Mouse (Mus musculus): ENCODE data around the gene H2-DMb2.

Gene H2-DMb2

DNA sequence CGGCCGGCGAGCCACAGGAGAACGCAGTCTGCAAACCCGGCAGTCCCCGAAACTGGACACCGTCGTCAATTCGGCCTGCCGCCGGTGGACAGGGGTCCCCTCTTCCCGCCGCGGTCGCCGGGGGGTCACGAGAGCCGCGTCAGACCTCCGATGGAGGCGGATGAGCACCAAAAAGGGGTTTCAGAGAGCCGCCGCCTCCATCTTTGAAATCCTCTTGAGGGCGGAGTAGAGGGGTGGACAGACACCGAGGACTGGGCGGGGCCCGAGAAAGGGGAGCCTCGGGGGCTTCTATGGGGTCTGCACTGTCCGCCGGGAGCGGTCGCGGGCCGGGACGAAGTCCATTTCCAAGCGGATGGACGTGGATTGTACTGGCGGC lies 24.2 kb upstream of the H2-DMb2 start:
- DNase-seq (ENCODE audit: low read depth) = no peak

DNA sequence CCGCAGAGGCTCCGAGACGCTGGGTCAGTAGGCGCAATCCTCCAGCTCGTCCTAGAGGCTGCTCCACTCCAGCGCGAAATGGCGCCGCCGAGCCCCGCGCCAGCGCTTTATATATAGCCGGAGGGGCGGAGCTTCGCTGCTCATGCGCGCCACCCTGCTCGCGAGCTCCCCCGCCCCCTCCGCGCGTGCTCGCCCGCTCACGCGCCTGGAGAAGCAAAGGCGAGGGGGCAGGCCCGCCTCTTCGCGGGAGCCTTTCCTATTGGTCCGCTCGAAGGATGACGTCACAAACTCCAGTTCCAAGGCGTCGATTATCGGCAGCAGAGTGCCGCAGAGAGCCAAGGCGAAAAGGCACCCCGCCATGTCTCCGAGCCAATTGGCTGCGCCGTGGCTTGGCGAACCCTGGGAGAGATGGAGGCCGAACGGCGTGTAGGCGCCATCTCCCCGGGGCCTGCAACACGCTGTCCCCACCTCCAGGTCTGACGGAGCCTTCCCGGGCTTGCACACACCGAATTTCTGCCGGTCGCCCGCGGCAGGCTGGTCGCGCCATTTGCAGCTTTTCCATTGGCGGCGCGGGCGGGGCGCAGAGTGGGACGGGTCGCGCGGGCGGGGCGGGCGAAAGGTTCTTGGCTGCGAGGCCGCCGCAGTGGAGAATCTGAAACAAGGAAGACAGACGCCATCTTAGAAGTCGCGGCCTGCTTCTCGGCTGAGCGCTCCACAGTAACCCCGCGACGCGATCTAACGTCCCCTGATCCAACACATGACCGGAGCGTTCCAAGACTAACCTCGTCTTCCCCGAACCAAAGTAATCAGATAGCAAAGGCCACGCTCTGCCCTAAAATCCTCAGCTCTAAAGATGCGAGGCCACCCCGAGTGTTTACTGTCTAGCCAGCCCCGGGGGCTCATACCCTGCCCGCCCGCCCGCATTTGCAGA lies 23.6 kb upstream of the H2-DMb2 start, which contains the start of gene H2-DMa:
H2-DMa (plus strand) TSS at position 293 of the 931 bp plus-strand sequence.
- DNase-seq (ENCODE audit: low read depth) = peak; percentile 99

DNA sequence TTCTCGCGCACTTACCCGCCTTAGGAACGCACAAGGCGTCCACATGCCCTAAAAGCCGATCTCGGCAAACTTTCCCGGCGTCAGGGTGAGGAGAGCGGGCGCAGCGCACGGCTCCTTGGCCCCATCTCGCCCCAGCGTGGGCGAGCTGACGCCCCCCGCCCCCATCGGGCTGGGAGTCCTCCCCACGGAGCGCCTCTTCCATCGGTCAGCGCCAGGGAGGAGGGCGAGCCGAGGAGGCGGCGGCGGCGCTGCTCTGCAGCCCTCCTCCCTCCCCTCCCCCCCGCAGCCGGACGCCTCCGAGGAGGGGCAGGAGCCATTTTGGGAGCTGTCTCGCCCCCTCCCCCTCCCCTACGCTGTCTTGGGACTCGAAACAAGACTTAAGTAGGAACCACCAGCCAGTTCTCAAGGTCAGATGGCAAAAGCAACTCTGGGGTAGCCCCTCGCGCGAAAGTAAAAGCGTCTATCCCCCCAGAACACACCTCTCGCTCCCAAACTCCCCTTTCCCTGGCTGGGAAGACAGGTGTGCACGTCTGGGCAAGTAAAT lies 22.9 kb upstream of the H2-DMb2 start:
- DNase-seq (ENCODE audit: low read depth) = peak; percentile 81

DNA sequence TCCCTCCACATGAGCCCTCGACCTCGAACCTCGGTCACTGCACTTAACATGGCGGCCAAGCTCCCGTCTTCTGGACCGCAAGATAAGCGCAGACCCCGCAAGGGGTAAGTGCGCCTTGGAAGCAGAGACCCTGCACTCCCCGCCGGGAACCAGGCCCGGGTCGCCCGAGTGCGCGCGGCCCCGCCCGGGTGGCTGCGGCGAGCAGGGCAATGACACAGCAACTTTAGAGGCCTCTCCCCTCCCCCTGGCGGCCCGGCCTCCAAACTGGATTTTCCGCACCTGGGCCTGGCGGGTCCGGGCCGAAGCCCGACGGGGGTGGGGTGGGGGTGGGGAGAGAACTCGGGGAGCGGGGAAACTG lies 22.3 kb upstream of the H2-DMb2 start:
- DNase-seq (ENCODE audit: low read depth) = peak; percentile 79

DNA sequence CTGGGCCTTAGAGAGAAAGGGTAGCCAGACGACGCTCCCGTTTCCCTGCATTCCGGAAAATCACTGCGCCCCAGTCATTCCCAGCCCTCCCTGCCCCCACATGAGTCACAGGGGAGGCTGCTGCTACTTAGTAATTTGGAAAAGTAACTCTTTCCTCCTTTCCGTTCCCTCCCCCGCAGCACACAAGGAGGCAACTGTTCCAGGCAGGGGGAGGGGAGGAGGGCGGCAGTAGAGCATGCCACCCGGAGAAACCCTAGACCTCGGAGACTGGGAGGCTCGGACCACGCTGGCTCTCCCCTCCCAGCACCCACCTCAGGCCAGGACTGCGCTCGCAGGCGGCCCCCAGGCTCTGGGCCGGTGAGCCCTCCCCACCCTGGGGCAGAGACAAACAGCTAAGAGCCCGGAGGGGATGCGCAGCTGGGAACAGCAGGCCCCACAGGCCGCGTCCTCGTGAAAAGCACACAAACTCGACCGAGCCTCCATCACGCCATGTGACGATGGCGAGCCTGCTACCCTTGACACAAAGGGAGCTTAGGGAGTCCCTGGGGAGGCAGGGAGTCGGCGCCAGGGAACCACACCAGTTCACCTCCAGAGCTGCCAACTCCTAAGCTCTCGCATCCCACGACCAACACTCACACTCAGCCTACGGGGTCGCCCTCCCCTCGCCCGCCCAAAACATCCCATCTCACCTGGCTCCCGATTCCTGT lies 21.8 kb upstream of the H2-DMb2 start:
- peak; percentile 76 for DNase-seq (ENCODE audit: low read depth)

DNA sequence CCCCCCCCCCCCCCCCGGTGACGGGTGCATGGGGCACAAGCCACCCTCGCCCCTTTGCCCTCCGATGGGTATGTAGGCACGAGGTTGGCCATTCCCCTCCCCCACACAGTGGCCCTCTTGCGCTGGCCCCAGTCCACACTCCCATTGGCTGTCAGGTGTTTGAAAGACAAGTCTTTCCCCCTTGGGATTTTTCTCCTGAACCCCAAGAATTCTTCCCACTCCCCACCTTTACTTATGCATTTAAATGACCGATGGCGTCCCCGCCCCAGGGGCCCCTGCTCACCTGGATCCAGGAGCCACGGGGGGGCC lies 21.3 kb upstream of the H2-DMb2 start:
- DNase-seq (ENCODE audit: low read depth) = no peak

DNA sequence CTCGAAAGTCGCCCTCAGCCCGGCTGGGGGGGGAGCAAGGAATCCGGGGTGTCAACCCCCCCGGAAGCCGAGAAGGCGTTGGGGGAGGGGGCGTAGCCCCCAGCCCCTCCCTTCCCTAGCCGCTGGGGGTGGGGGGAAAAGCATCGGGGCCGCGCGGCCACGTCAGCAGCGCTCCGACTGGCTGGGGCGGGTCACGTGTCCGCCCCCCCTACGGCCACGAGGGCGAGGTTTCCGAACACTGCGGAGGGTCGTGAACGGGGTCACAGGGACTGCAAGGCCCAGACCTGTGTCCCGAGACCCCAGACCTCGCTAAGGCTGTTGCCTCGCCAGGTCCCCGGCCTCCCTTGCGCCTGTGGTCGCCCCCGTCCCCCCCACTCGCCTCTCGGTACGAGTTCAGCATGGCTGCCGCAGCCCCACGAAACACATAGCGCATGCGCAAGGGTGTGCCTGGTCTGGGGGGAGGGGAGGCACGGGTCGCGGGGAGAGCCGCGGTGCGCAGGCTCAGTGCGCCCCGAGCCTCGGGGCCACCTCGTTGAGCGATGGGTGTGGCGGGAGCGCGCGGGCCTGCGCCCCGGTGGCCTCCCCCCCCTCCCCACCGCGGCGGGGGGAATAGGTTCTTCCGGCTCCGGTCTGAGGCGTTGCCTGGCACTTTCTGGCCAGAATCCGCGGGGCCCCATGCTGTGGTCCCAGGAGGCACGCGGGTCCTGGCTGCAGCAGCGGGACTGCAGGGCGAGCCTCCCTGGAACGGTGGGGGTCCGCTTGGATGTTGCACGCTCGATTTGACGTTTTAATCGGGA lies 20.7 kb upstream of the H2-DMb2 start, which contains the start of gene Brd2:
Brd2 (minus strand) TSS at position 447 of the 797 bp plus-strand sequence.
- DNase-seq (ENCODE audit: low read depth) = peak; percentile 98

DNA sequence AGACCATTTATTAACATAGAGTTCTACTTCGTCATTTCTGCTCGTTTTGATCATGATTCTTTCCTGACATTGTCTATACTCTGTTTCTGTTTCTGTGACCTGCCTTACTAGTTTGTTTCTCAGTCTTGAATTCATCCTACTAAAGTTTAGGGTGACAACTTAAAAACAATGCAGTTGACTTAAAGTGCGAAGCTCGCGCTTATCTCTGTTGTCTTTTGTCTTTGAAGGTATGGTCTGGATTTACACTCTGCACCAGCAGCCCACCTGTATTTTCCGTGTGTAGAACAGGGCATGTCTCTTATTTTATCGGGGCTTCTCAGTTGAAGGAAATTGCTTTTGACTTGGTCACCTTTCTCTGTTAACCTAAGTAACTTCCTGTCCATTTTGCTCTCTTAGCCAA lies 20.0 kb upstream of the H2-DMb2 start:
- DNase-seq (ENCODE audit: low read depth) = no peak

DNA sequence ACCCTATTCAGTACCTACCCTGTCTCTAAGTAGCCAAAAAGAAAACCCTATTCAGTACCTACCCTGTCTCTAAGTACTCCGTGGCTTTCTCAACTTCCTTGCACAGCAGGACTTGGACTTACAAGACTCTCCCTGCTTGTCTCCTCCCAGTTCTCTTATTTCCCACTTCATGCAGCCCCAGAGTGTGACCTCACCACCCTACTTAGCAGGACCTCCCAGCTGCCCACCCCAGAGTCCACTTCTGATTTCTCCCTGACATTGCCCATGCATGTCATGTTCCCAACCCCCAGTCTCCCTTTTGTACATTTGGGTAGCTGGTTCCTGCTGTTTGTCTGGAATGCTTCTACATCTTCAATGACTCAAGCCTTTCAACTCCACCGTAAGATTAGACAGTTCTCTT lies 19.6 kb upstream of the H2-DMb2 start:
- DNase-seq (ENCODE audit: low read depth) = no peak

DNA sequence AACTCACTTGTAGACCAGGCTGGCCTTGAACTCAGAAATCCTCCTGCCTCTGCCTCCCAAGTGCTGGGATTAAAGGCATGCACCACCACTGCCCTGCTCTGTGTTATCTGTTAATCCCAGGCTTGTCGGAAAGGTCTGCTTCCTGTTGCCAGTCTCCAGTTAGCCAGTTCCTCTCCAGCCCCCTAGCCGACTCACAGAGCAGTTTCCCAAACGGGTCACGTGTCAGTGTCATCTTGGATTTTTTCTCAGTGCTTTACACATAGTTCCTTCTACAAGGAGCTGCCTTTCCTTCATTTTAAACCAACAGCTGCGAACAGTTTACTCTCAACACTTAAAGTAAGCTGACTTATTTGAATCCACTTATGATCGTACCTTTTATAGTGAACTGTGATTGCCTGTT lies 18.5 kb upstream of the H2-DMb2 start:
- DNase-seq (ENCODE audit: low read depth) = no peak

DNA sequence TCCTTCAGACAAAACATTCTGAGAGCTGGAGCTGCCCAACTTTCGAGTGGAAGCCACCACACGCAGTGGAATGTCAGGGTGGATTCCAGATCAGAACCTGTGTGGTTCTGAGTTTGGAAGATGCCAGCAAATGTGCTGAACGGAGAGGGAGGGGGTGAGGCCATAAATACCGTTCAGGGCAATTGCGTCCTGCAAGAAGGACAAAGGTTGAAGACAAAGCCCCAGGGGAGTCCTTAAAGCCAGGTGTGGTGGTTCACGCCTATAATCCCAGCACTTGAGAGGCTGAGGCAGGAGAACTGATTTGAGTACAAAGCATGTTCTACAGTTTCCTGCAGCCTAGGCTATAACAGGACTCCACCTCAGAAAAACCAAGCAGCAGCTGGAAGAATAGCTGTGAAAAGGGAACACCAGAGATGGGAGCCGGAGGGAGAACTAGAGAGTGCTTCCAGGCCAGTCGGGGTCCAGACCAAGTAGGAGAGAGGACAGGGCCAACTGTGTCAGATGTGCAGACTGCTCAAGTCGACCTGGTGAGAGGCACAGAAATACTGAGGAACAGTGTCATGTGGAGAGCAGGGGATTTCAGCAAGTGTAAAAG lies 16.2 kb upstream of the H2-DMb2 start:
- no peak for DNase-seq (ENCODE audit: low read depth)

DNA sequence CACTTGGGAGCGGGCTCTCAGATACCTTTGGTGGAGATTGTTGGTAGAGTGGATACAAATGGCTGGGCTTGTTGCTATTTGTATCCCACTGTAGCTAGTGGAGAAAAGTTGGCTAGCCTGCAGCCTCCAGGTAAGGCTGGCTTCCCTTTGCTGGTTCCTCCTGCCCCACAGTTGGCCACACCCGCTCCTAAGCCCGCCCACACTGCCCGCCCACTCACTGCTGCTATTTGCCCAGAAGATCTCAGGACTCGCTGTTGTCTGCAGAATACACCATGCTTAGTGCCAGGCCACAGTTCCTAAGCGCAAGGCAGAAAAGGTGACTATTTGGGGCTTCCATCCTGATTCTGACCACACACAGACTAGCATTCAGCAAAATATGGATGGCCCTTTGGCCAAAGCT lies 15.6 kb upstream of the H2-DMb2 start:
- DNase-seq (ENCODE audit: low read depth) = peak; percentile 81

DNA sequence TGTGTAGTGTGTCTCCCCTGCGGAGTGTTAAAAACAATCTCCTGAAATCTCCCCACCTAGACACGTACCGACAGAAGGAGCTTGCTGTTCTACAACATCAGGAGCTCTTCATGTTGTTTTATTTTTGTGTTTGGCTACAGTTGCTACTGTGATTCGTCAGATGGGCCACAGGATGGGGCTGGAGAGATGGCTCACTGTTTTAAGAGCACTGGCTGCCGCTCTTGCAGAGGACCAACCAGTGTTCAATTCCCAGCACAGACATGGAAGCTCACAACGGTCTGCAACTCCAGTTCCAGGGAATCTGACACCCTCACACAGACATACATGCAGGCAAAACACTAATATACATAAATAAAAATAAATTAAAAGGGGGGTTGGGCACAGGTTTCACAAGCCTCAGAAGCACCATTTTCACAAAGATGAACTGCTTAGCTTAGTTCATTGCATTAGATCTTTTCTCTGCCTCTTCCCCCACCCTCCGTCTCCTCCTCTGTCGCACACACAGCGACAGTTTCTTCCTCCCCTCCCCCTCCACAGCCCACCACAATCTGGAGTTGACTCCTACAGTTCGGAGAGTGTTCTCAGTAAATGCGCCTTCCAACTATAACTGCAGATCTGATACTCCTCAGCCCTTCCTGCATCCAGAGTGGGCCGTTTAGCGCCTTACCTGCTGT lies 14.7 kb upstream of the H2-DMb2 start:
- DNase-seq (ENCODE audit: low read depth) = peak; percentile 75

DNA sequence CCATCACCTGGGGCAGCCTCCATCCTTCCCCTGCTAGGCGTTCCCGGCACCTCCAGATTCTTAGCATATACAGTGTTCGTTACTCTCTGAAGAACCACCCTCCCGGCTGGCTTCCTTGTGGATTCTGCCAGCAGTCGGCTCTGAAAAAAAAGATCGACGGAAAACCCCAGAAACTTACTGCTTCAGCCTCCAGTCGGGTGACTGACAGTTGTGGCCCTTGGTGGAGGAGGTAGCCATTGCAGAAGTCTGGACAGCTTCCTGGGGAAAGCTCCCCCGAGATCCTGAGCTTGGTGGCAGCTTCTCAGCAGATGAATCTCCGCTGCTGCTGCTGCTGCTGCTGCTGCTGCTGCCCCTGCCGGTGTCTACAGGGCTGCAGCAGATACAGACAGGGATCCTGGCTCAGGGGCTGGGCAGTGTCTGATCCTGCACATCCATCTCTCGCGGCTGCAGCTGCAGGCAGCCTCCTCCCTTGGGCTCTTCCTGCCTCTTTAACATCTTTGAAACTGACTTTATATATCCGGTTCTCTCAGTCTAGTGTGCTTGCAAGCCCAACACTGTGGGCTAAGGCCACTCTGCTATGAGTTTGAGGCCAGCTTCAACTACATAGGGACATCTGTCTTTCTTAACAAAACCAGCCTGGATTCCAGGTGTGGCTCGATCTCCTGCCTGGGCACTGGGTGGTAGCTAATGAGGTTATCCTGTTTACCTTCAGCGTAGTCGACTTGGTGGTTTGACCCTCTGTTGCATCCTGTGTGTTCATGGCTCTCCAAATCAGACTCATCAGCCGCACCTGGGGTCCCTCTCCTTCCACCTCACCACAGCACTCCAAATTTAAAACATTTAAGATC lies 13.9 kb upstream of the H2-DMb2 start:
- peak; percentile 70 for DNase-seq (ENCODE audit: low read depth)

DNA sequence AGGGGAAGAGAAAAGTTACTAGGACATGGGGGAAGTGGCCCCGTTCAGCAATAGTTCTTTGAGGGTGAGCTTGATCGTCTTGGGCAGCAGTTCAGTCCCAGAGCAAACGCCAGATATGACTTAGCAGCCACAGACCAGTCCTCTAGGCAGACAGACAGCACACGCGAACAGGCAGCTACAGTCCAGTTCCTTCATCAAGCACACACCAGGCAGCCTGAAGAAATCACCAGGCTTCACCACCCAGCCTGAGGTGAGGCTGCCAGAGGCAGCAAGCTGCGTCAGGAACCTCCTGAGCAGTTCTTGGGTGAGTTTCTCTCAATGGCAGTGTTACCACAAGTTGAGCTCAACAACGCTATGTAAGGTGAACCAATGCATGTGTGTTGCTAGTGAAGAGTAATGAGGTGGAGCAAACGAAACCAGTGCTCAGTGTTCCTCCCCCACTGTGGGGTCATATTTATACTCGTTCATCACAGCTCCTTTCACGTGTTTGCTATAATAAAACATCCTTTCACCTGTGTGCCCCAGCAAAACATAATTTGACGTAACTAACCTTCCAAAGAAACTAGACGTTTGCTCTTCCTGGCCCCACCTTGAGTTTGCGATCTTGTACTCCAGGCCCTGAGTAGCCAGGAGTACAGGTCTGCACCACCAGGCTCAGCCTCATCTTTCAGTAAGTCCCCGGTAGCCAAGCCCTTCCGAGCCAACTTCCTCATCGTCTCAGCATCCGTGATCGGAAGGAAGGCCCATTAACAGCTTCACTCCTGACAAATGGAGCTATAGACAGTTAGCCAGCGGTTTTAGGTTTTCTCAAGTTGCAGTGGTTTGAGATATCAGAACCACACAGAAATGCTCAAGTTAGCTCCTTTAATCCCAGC lies 12.8 kb upstream of the H2-DMb2 start:
- no peak for DNase-seq (ENCODE audit: low read depth)

DNA sequence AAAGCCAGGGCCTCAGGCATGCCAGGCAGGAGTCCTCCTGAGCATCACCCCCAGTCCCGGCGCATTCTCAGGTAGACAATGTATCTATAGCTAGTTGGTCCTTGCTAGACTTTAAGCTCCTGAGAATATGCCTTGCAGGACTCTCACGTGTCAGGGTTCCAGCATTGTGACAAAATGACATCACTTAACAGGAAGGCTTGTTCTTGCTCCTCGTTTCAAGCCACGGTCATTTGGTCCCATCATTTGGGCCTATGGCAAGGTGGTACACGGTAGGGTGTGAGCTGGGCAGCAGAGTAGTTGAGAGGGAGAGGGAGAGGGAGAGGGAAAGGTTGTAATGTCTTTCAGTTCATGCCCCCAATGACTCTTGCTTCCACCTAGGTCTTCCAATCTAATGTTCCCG lies 11.2 kb upstream of the H2-DMb2 start:
- DNase-seq (ENCODE audit: low read depth) = no peak

DNA sequence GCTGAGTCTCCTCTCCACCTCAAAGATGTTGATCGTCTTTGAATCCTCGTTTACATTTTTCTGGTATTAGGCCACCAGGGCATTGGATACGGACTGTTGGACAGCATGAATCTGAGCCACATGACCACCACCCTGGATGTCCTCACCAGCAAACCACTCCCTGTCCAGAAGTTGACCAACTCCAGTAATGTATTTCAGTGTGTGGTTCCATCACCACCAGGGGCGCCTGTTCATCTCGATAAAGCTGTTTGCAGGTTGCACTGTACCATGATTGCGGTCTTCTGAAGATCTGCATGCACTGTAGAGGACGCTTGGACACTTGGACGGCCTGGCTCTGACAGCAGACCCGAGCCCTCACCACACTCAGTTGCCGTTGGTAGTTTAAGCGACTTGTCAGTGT lies 9.8 kb upstream of the H2-DMb2 start:
- peak; percentile 33 for DNase-seq (ENCODE audit: low read depth)

DNA sequence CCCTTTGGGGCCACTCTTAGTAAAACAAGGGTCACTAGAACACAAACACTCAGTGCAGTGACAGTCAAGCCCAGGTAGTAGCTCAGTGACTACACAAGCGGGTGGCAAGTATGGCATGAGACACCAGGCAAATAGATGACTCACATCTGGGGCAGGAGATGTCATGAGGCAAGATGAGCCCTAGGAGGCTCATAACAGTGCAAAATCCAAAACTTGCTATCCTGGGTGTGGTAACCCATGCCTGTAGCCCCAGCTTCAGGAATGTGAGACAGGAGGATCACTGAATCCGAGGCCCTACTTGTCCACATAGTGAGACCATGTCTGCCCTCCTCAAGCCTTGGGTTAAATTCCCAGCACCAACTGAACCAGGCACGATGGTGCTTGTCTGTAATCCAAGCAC lies 8.7 kb upstream of the H2-DMb2 start:
- DNase-seq (ENCODE audit: low read depth) = peak; percentile 34

Measured in naive thymus-derived CD4-positive, alpha-beta T cell, adult 2 months (primary cell).